Mouse (Mus musculus) right cerebral cortex, postnatal 14 days (tissue): Measurements from ENCODE around the gene Rnf157.

Source experiments
- DNase-seq: peaks from one replicate; pipeline ENCODE4 v3.0.0; 2022

The Rnf157 gene

GRCm38 (mm10) chr11:116293538-116294137 lies 119.2 kb downstream of the Rnf157 start:
- no peak for DNase-seq

- DNase-seq = no peak
These were observed 120.4 kb downstream of the Rnf157 start for GRCm38 (mm10) chr11:116292401-116292800.

- no peak for DNase-seq
These were observed 122.3 kb downstream of the Rnf157 start for GRCm38 (mm10) chr11:116290556-116290955.

GRCm38 (mm10) chr11:116287351-116287750 lies 125.5 kb downstream of the Rnf157 start:
- no peak for DNase-seq
